Mouse (Mus musculus) heart, postnatal 36 days (tissue): ENCODE data around the gene Cbx8. TPM values are rescaled to one million over a fixed set of nuclear protein-coding genes. Genes with fewer than 3 reads are reported as not detected.

Experiments used
- DNase-seq, 2 experiments: peaks; one replicate each; pipeline ENCODE4 v3.0.0; 2021 to 2022
- intact Hi-C: fragments of 180-260 bp; cut with DNase I; formaldehyde crosslinking; loops from one replicate; pipeline ENCODE4 v1.15.1; 2025
- total RNA-seq, 2 experiments: library from RNA; stranded (reverse); gene quantifications; 2 replicates each; pipeline ENCODE4 v1.2.3; 2021

The Cbx8 gene
- total RNA-seq, 2 experiments from 2014 or later: 5.3 to 9.1 TPM

GRCm38 (mm10) chr11:119001493-119002128, 39.2 kb downstream of the Cbx8 start:
- no peak for DNase-seq
- intact Hi-C loops: no loop called here

- intact Hi-C loops: no loop called here
- no peak for DNase-seq
Measured at GRCm38 (mm10) chr11:119000877-119001276, 39.9 kb downstream of the Cbx8 start.

GRCm38 (mm10) chr11:118999361-118999804, 41.4 kb downstream of the Cbx8 start:
- no peak for DNase-seq
- intact Hi-C loops: no loop called here

- intact Hi-C loops: loop anchor here (1.0 kb wide), 1 partner anchor 192 kb away; no protein-coding TSS in a partner anchor
Measured at GRCm38 (mm10) chr11:118998540-118999265, 42.1 kb downstream of the Cbx8 start.

GRCm38 (mm10) chr11:118997182-118997581, 43.6 kb downstream of the Cbx8 start:
- DNase-seq: no peak
- intact Hi-C loops: no loop called here

More at GRCm38 (mm10) chr11:118998540-118999265, 42.1 kb downstream of the Cbx8 start:
- peak; percentile 79 to 82 for DNase-seq

GRCm38 (mm10) chr11:118995448-118995847, 45.3 kb downstream of the Cbx8 start:
- intact Hi-C loops: no loop called here
- DNase-seq: no peak

GRCm38 (mm10) chr11:118992781-118993180, 48.0 kb downstream of the Cbx8 start:
- no peak for DNase-seq
- intact Hi-C loops: no loop called here

GRCm38 (mm10) chr11:118987999-118988398, 52.8 kb downstream of the Cbx8 start, which contains the start of gene Enpp7:
Gene Enpp7 (plus strand): TSS chr11:118988188.
- intact Hi-C loops: no loop called here

More at GRCm38 (mm10) chr11:118987999-118988398, 52.8 kb downstream of the Cbx8 start, which contains the start of gene Enpp7:
- DNase-seq: no peak

Other genes starting within 250 kb of the Cbx8 start
- gene Rbfox3, start 129.4 kb downstream of the Cbx8 start, total RNA-seq: under 1 TPM; 0.11 to 0.14 TPM
- not detected for gene Enpp7, start 52.8 kb downstream of the Cbx8 start, total RNA-seq
- gene Cbx2, start 18.0 kb downstream of the Cbx8 start, total RNA-seq: 1 to 10 TPM; 3.2 to 3.9 TPM
- 10 to 100 TPM; 11.5 to 13.6 TPM for gene Cbx4, start 45.3 kb upstream of the Cbx8 start, total RNA-seq
- gene Tbc1d16, start 187.5 kb upstream of the Cbx8 start, total RNA-seq: 10 to 100 TPM; 57.7 to 67.8 TPM
- under 1 TPM in 1 of 2 experiments, not detected in 1; 0.38 TPM for gene Ccdc40, start 187.6 kb upstream of the Cbx8 start, total RNA-seq
- gene Gaa, start 226.9 kb upstream of the Cbx8 start, total RNA-seq: 10 to 100 TPM; 79.4 to 86.8 TPM